8 mouse cellular contexts compared by ENCODE assay signal in genomic region chr1:156672720-156673475, GRCm38 (mm10). TPM values are rescaled to one million over a fixed set of nuclear protein-coding genes. Genes with fewer than 3 reads are reported as not detected.
DNase-seq lines count a peak whose midpoint lies in the region; ATAC-seq and TF ChIP-seq lines count a peak whose summit lies in the region.

No protein-coding gene starts in this region.

- no peaks in the 10 kb centered on the region for H3K27me3 ChIP-seq in forebrain, embryonic 14.5 days (replicated peaks; ENCODE audit: control insufficient read depth, insufficient read depth, low read length)
- H3K27me3 ChIP-seq in limb, embryonic 14.5 days (ENCODE audit: control insufficient read depth, insufficient read depth, low read length): no peaks in the 10 kb centered on the region
- H3K27me3 ChIP-seq in neural tube, embryonic 14.5 days (ENCODE audit: control insufficient read depth, insufficient read depth, low read length): no peaks in the 10 kb centered on the region

- peak overlapping the region; percentile 64 for H3K9ac ChIP-seq in forebrain, embryonic 14.5 days (ENCODE audit: low read length)
- H3K9ac ChIP-seq in limb, embryonic 14.5 days (ENCODE audit: low read depth, low read length, severe bottlenecking): peak overlapping the region; percentile 62; the same call in 1 of the 2 replicates
- H3K9ac ChIP-seq in neural tube, embryonic 14.5 days (replicated peaks; ENCODE audit: low read depth, low read length): no peak overlapping the region

- TF ChIP-seq POLR2A in limb, embryonic 14.5 days (IDR thresholded peaks at IDR 0.05; ENCODE audit: borderline replicate concordance, extremely low read depth, insufficient read depth, insufficient read length): no peak

- WGBS in forebrain, embryonic 14.5 days: 6% methylated on average over 14 of the region's 14 CpGs
- WGBS in limb, embryonic 14.5 days: 18% methylated on average over 14 of the region's 14 CpGs
- WGBS in neural tube, embryonic 14.5 days: 5% methylated on average over 14 of the region's 14 CpGs

- H3K4me2 ChIP-seq in forebrain, embryonic 14.5 days (ENCODE audit: low read length): peak overlapping the region; percentile 98
- peak overlapping the region; percentile 94 for H3K4me2 ChIP-seq in limb, embryonic 14.5 days (replicated peaks; ENCODE audit: low read depth, low read length, severe bottlenecking)
- peak overlapping the region; percentile 97 for H3K4me2 ChIP-seq in neural tube, embryonic 14.5 days (ENCODE audit: low read depth, low read length)

- peak; percentile 42 for DNase-seq in 3T3-L1 (ENCODE audit: low read depth, low spot score)
- DNase-seq in ES-CJ7 (ENCODE audit: low read depth, low spot score): peak; percentile 86
- peak; percentile 9 for DNase-seq in forebrain, embryonic 14.5 days (ENCODE audit: low spot score)
- no peak for DNase-seq in limb, embryonic 14.5 days (ENCODE audit: low spot score)
- no peak for DNase-seq in adrenal gland, postnatal 10 days
- DNase-seq in layer of hippocampus, adult 11-12 months (ENCODE audit: low spot score): no peak
- DNase-seq in right cerebral cortex, postnatal 4 days: no peak

- H3K36me3 ChIP-seq in forebrain, embryonic 14.5 days (ENCODE audit: control insufficient read depth, insufficient read depth, low read length): no peaks in the 10 kb centered on the region
- no peaks in the 10 kb centered on the region for H3K36me3 ChIP-seq in limb, embryonic 14.5 days (ENCODE audit: control insufficient read depth, insufficient read depth, low read length)
- no peaks in the 10 kb centered on the region for H3K36me3 ChIP-seq in neural tube, embryonic 14.5 days (ENCODE audit: control insufficient read depth, insufficient read depth, low read length)

- no peaks in the 10 kb centered on the region for H3K9me3 ChIP-seq in forebrain, embryonic 14.5 days (replicated peaks; ENCODE audit: control insufficient read depth, low read length)
- no peaks in the 10 kb centered on the region for H3K9me3 ChIP-seq in limb, embryonic 14.5 days (ENCODE audit: control insufficient read depth, low read length)
- H3K9me3 ChIP-seq in neural tube, embryonic 14.5 days (ENCODE audit: control insufficient read depth, low read length): no peaks in the 10 kb centered on the region

- peak overlapping the region; percentile 49 for H3K4me3 ChIP-seq in forebrain, embryonic 14.5 days (ENCODE audit: low read depth, low read length)
- peak overlapping the region; percentile 57 for H3K4me3 ChIP-seq in limb, embryonic 14.5 days (replicated peaks; ENCODE audit: low read length)
- H3K4me3 ChIP-seq in neural tube, embryonic 14.5 days (ENCODE audit: low read depth, low read length): peak overlapping the region; percentile 42; the same call in 1 of the 2 replicates

- peaks cover 5% of the 10 kb centered on the region; the same call in 1 of the 2 replicates for H3K4me1 ChIP-seq in forebrain, embryonic 14.5 days (ENCODE audit: control insufficient read depth, insufficient read depth, low read length)
- peaks cover 11% of the 10 kb centered on the region for H3K4me1 ChIP-seq in limb, embryonic 14.5 days (ENCODE audit: control insufficient read depth, insufficient read depth, low read length)
- peaks cover 10% of the 10 kb centered on the region; the same call in 1 of the 2 replicates for H3K4me1 ChIP-seq in neural tube, embryonic 14.5 days (ENCODE audit: control insufficient read depth, insufficient read depth, low read length)

- peak; percentile 8; the same call in 1 of the 2 replicates for ATAC-seq in forebrain, embryonic 14.5 days
- ATAC-seq in limb, embryonic 14.5 days (ENCODE audit: low FRiP score, low read depth): no peak
- peak; percentile 7; the same call in 1 of the 2 replicates for ATAC-seq in neural tube, embryonic 14.5 days (ENCODE audit: low read depth)

- H3K27ac ChIP-seq in forebrain, embryonic 14.5 days (ENCODE audit: low read depth, low read length): no peak overlapping the region
- no peak overlapping the region for H3K27ac ChIP-seq in limb, embryonic 14.5 days (replicated peaks; ENCODE audit: low read depth, low read length)
- no peak overlapping the region for H3K27ac ChIP-seq in neural tube, embryonic 14.5 days (ENCODE audit: low read depth, low read length)

RNA-seq across cellular contexts. Expression of gene Tor3a, which starts 1.3 kb away (rescaled TPM):
- polyA plus RNA-seq in forebrain, embryonic 14.5 days (2014; fragmentation: Nextera tagmentation; extraction: Ambion mirVana): 4.5 and 6.5 TPM in 2 replicates
- 7.6 and 7.7 TPM in 2 replicates for polyA plus RNA-seq in limb, embryonic 14.5 days (2012; rRNA removed)
- polyA plus RNA-seq in limb, embryonic 14.5 days (2014; fragmentation: Nextera tagmentation; extraction: Ambion mirVana): 10.1 and 14.7 TPM in 2 replicates
- polyA plus RNA-seq in neural tube, embryonic 14.5 days (2014; fragmentation: Nextera tagmentation; extraction: Ambion mirVana): 1.8 and 3.2 TPM in 2 replicates
- total RNA-seq in adrenal gland, postnatal 10 days (2021): 10 to 100 TPM; 11.6 to 15.3 TPM

RNA-seq across cellular contexts. Expression of gene Fam20b, which starts 46.0 kb away (rescaled TPM):
- 19.9 and 23.8 TPM in 2 replicates for polyA plus RNA-seq in forebrain, embryonic 14.5 days (2014; fragmentation: Nextera tagmentation; extraction: Ambion mirVana)
- 35.0 and 35.8 TPM in 2 replicates for polyA plus RNA-seq in limb, embryonic 14.5 days (2012; rRNA removed)
- polyA plus RNA-seq in limb, embryonic 14.5 days (2014; fragmentation: Nextera tagmentation; extraction: Ambion mirVana): 29.7 and 33.5 TPM in 2 replicates
- 28.5 and 37.2 TPM in 2 replicates for polyA plus RNA-seq in neural tube, embryonic 14.5 days (2014; fragmentation: Nextera tagmentation; extraction: Ambion mirVana)
- total RNA-seq in adrenal gland, postnatal 10 days (2021): 10 to 100 TPM; 37.5 to 42.8 TPM

Comparison
In these comparisons a context has a peak if more than half of its experiments do, and no peak if none do; other contexts are left out.
1. DNase-seq: peak in 3T3-L1 (single experiment), ES-CJ7 (single experiment) and forebrain, embryonic 14.5 days (single experiment); none in limb, embryonic 14.5 days (single experiment), adrenal gland, postnatal 10 days (single experiment), layer of hippocampus, adult 11-12 months (single experiment) and right cerebral cortex, postnatal 4 days (single experiment).
2. Peak in every context shown above with its lines, with median percentiles within 50 percentile points of each other: H3K4me2 ChIP-seq and H3K4me3 ChIP-seq.